Mouse (Mus musculus) left cerebral cortex, adult 2 months (tissue): ENCODE results near the gene Btbd16. TPM values are rescaled to one million over a fixed set of nuclear protein-coding genes. Genes with fewer than 3 reads are reported as not detected.
A peak's percentile ranks its signal among the peaks of the same experiment; 100 is the strongest.

ENCODE experiments used
- DNase-seq, 2 experiments: peaks; one replicate each; pipeline ENCODE4 v3.0.0; 2021 to 2022; ENCODE audit warnings: low spot score in 2 of 2, mixed read lengths in 1 of 2; ENCODE audit errors: extremely low spot score in 1 of 2
- H3K27ac ChIP-seq: fragments of 200-600 bp; 2 replicates; pipeline ENCODE4 v1.8.1; 2022
- H3K4me3 ChIP-seq: fragments of 200-600 bp; 2 replicates; pipeline ENCODE4 v1.8.1; 2022
- CTCF ChIP-seq: fragments of 200-600 bp; IDR thresholded peaks from 2 replicates; pipeline ENCODE4 v1.8.1; 2022; ENCODE audit warnings: antibody characterized with exemption, mild to moderate bottlenecking, moderate library complexity
- intact Hi-C: fragments of 180-260 bp; cut with DNase I; formaldehyde crosslinking; loops from one replicate; pipeline ENCODE4 v1.15.1; 2025
- total RNA-seq, 2 experiments: library from RNA; stranded (reverse); gene quantifications; 2 replicates each; pipeline ENCODE4 v1.2.3; 2021

Gene Btbd16
- total RNA-seq, 2 experiments from 2014 or later, result 0.23 to 0.56 TPM

DNA sequence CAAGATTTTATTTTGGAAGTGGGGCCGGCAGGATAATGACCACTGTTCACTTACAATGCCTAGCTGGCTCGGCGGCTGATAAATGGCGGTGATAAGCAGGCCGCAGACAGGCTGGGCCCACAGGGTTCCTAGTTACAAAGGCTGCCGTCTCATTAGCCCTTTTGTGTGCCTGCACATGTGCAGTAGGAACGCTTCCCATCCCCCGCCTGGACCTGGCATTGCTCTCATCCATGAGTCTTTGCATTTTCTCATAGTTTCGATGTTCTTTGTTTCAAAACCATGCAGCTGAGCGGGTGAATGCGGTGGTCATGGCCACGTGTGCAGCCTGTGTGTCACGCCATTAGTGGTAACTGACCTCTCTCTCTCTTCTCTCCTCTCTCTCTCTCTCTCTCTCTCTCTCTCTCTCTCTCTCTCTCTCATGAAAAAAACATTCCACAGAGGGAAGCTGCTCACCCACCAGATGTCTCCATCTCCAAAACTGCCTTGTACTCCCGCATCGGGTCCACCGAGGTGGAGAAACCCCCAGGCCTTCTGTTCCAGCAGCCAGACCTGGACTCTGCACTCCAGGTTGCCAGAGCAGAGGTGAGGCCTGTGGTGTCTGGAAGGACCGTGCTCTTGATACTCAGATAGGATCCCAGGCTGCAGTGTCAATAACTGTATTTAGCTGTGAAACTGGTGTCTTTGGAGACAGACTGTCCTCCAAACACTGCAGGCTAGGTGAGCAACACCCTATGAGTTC is 22.9 kb upstream of the Btbd16 start:
- no peak overlapping the region for H3K4me3 ChIP-seq
- no peak for DNase-seq
- intact Hi-C loops, result no loop called here
- no peak for TF ChIP-seq CTCF
- H3K27ac ChIP-seq, result no peak overlapping the region

DNA sequence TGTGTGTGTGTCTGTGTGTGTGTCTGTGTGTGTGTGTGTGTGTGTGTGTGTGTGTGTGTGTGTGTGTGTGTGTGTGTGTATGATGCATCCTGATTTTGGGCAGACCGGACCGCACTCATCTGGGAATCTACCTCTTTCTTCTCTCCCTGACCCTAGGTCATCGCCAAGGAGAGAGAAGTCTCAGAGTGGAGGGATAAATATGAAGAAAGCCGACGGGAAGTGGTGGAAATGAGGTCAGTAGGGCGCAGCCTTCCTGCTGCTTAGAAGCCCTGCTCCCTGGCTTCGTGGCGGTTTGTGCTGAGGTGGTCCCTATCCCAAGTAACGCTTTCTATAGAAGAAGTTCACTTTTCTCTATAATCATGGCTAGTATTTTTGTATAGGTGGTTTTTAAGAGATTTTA is 22.2 kb upstream of the Btbd16 start:
- intact Hi-C loops, result no loop called here
- DNase-seq, result no peak
- H3K27ac ChIP-seq, result no peak overlapping the region
- TF ChIP-seq CTCF, result no peak
- H3K4me3 ChIP-seq, result no peak overlapping the region

DNA sequence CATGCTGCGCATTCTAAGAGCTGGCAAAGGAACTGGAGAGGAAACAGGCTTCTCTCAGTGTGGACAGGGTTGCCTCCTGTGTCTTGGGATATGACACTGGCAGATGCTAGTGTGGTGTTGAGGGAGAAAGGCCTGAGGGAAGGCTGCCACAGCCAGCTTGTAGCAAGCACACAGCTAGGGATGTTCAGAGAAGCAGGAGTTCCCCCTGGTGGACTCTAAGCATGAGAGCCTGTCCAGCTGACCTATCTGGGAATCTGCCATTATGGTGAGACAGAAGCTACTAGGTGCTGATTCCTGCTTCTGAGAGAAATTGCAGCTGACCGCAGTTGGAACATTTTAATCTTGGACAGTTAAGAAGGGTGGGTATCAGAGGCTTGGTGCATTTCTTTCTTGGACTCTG is 19.1 kb upstream of the Btbd16 start:
- TF ChIP-seq CTCF, result peak; percentile 52
- intact Hi-C loops, result loop anchor here (5.0 kb wide), 2 partner anchors 62 to 152 kb away; no protein-coding TSS in a partner anchor
- Histone ChIP-seq H3K4me3 (no peak overlapping the region), H3K27ac (peak overlapping the region; percentile 24; the same call in 1 of the 2 replicates)
- no peak for DNase-seq

DNA sequence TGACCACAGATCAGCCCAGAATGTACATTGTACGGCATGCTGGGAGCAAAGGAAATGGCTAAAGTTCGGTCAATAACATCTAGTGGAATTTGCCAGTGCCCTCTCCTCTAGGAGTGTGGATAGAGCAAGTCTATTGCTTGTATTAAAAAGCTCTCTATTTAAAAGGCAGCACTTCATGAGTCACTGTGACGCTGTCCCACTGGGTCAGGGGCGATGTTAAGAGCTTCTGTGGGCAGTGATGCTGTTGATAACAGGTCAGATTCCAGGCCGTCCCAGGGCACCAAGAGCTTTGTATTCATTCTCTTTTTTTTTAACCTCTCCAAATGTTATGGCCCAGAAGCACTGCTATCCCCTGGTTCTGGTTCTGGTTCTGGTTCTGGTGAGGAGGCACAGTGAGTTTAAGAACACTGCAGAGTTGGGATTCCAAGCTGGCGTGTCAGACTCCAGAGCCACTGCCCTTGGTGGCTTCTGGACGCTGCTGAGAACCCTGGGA is 17.5 kb upstream of the Btbd16 start:
- intact Hi-C loops, result loop anchor here (5.0 kb wide), 2 partner anchors 64 to 154 kb away; no protein-coding TSS in a partner anchor
- TF ChIP-seq CTCF, result no peak
- Histone ChIP-seq H3K4me3 (no peak overlapping the region), H3K27ac (no peak overlapping the region)
- DNase-seq, result no peak

DNA sequence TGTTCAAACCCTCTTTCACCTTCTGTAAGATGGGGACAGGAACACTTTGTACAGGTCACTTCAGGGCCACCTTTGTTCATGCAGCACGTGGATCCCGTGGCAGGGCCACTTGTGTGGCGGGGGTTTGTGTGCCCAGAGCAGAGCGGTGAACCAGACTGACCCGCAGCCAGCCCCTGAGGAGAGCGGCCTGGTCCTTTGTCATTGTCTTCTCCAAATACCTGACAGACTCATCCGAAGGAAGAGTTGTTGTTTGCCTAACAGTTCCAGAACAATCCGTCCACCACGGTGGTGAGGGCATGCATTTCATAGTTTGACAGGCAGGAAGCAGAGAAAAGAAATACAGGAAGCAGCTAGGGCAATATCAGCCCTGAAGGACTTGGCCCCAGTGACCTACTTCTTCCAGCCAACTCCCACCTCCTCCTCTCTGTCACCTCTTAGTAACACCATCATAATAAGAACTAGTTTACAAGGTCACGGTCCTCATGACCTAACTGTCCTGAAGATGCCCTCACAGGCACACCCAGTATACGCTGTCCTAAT is 16.5 kb upstream of the Btbd16 start:
- no peak overlapping the region for H3K27ac ChIP-seq
- no peak overlapping the region for H3K4me3 ChIP-seq
- no peak for DNase-seq
- intact Hi-C loops, result loop anchor here (5.0 kb wide), 2 partner anchors 65 to 155 kb away; no protein-coding TSS in a partner anchor
- no peak for TF ChIP-seq CTCF

DNA sequence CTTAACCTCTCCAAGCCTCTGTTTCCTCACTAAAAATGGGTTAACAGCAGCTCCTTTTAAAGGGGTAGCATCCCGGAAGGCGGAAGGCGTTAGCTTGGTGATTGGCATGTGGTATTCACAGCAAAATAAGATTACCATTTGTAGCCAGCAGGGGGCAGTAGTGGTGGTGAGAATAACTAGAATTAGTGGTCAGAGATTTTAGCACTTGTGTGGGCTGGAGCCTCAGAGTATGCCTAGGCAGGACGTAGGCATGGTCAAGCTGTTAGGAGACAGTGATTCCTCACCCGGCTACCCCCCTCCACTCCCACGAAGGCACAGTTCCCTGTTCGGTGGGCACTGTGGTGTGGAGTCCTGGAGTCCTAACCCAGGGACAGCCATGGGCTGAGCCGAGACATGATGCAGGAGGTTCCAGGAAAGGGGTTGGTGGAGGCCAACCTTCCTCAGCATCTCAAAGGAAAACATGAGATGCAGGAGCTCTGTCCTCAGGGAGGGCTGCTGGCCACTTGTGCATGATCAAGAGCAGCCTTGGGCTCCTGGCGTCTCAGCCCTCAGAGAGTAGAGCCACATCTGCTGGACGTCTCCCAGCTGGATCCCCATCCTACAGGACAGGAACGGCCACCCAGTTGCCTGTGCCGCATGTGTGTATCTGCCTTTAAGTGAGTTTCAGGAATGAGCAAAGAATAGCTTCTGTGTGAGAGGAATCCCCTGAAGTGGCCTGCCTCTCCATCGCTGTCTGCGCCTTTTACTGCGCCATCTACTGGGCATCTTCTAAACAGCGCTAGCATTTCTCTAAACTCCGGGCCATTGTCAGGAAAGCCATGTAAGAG is 11.6 kb upstream of the Btbd16 start:
- Histone ChIP-seq H3K4me3 (no peak overlapping the region), H3K27ac (no peak overlapping the region)
- intact Hi-C loops, result loop anchor here (1.0 to 5.0 kb wide), 4 partner anchors 89 to 1115 kb away; no protein-coding TSS in a partner anchor
- peak; percentile 69 to 73 for DNase-seq
- TF ChIP-seq CTCF, result peak; percentile 77

DNA sequence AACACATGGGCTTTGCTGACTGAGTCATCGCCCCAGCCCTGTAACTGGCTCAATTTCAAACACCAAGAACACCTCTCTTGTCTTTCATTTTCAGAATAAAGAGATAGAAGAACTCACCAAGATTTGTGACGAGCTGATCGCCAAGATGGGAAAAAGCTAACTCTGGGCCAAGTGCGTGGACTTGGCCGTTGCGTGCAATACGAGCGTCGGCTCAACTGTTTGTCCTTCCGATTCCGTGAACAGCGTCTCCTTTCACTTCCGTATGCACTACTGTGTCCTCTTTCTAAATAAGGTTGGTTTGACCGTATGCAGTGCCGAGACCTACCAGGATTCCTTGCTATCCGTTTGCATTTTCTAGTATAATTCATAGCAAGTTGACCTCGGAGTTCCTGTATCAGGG is 9.7 kb upstream of the Btbd16 start:
- intact Hi-C loops, result loop anchor here (5.0 kb wide), 2 partner anchors 217 to 1117 kb away; no protein-coding TSS in a partner anchor
- H3K4me3 ChIP-seq, result no peak overlapping the region
- no peak for DNase-seq
- TF ChIP-seq CTCF, result no peak
- H3K27ac ChIP-seq, result no peak overlapping the region

DNA sequence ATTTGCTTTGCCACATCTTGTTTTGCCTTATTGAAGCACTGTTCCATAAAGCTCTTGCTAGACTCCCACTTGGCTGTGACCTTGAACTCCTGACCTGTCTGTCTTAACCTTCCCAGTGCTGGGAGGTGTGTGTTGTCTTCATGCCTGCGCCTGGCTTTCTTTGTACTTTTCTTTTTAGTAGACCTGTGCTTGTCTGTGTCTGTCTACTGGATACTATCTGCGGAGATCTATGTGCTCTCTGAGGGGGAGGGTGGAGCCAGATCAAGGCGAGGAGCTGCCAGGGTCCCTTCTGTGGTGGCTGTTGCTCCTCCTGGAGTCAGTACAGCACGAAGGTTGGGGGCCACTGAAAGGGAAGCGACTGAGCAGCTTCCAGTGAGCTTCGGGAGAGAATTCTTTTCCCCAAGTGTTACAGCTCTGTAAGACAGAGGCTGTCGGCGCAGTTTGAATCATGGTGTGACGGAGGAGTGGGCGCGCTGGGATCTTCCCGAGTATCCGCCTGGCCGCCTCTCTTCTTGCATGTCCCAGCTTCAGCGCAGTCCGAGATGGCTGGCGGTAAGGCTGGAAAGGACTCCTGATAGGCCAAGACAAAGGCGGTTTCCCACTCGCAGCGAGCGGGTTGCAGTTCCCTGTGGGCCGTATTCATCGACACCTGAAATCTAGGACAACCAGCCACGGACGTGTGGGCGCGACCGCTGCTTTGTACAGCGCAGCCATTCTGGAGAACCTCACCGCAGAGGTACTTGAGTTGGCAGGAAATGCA is 7.3 kb upstream of the Btbd16 start:
- Histone ChIP-seq H3K27ac (no peak overlapping the region), H3K4me3 (no peak overlapping the region)
- TF ChIP-seq CTCF, result no peak
- intact Hi-C loops, result no loop called here
- DNase-seq, result no peak

DNA sequence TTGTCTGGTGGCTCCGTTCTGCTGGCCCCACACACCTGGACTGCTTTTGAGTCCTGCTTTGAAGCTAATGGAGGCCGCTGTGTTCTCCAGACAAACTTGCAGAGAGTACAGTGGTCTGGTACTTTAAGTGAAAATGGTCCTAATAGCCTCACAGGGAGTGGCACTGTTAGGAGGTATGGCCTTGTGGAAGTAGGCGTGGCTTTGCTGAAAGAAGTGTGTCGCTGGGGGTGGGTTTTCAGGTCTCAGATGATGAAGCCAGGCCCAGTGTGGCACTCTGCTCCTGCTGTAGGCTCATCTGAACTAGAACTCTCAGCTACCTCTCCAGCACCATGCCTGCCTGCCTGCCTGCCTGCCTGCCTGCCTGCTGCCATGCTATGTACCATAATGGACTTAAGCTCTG is 5.7 kb upstream of the Btbd16 start:
- Histone ChIP-seq H3K4me3 (no peak overlapping the region), H3K27ac (no peak overlapping the region)
- TF ChIP-seq CTCF, result no peak
- intact Hi-C loops, result no loop called here
- no peak for DNase-seq

DNA sequence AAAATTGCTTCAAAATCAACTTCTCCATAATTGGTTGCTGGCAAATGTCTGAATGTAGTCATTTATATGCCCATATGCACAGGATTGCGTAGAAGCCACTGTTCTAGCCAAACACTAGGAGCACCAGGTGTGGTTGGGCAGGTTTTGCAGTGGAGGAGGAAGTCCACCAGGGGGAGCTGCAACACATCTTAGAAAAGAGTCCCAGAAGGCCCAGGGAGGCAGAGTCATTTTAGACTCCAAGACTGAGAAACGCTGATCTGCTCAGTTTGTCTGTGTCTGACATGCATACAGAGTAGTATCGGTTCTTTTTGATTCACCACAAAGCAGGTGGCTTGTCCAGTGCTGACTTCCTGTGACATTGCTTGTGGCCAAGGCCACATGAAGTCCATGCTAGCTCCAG is 3.2 kb upstream of the Btbd16 start:
- intact Hi-C loops, result loop anchor here (2.0 to 5.0 kb wide), 3 partner anchors 57 to 292 kb away; no protein-coding TSS in a partner anchor
- DNase-seq, result peak; percentile 75 to 88
- H3K4me3 ChIP-seq, result no peak overlapping the region
- peak; percentile 92 for TF ChIP-seq CTCF
- H3K27ac ChIP-seq, result no peak overlapping the region
